Mouse (Mus musculus): ENCODE data around the gene Necab2. TPM values are rescaled to one million over a fixed set of nuclear protein-coding genes. Genes with fewer than 3 reads are reported as not detected.

Gene Necab2
- total RNA-seq (2023), result not detected

GRCm38 (mm10) chr8:119446211-119446989, at the start of gene Necab2:
Gene Necab2 (plus strand): TSS chr8:119446719.

GRCm38 (mm10) chr8:119433582-119434174, 12.8 kb upstream of the Necab2 start, which contains the start of gene Osgin1:
Gene Osgin1 (plus strand): TSS chr8:119434124.

GRCm38 (mm10) chr8:119501598-119501997, 55.1 kb downstream of the Necab2 start, which contains the start of gene Slc38a8:
Gene Slc38a8 (minus strand): TSS chr8:119501698.

Other genes starting within 250 kb of the Necab2 start
- gene Hsbp1, start 102.2 kb upstream of the Necab2 start, total RNA-seq (2023), result 52.3 TPM
- 14.7 TPM for gene Mlycd, start 51.8 kb upstream of the Necab2 start, total RNA-seq (2023)
- gene Osgin1, start 12.6 kb upstream of the Necab2 start, total RNA-seq (2023), result 5.5 TPM
- 1.4 TPM for gene Slc38a8, start 55.0 kb downstream of the Necab2 start, total RNA-seq (2023)
- gene Mbtps1, start 112.0 kb downstream of the Necab2 start, total RNA-seq (2023), result 130 TPM
- 60.2 TPM for gene Hsdl1, start 128.5 kb downstream of the Necab2 start, total RNA-seq (2023)
- gene Dnaaf1, start 128.5 kb downstream of the Necab2 start, total RNA-seq (2023), result not detected
- 19.8 TPM for gene Taf1c, start 158.5 kb downstream of the Necab2 start, total RNA-seq (2023)
- gene Adad2, start 166.0 kb downstream of the Necab2 start, total RNA-seq (2023), result not detected
- not detected for gene Kcng4, start 189.0 kb downstream of the Necab2 start, total RNA-seq (2023)
- gene Wfdc1, start 219.6 kb downstream of the Necab2 start, total RNA-seq (2023), result not detected